Mouse (Mus musculus) heart, embryonic 11.5 days (tissue): ENCODE measurements around the gene Gria2. TPM values are rescaled to one million over a fixed set of nuclear protein-coding genes. Genes with fewer than 3 reads are reported as not detected.

Source experiments
- ATAC-seq: fragments of 200-750 bp; cut with Nextera tagmentation; replicated peaks from 2 replicates; pipeline ENCODE4 v1.8.0; 2017; ENCODE audit warnings: moderate library complexity; ENCODE audit not compliant: insufficient number of reproducible peaks, low FRiP score, low TSS enrichment
- H3K27ac ChIP-seq: fragments of 300-500 bp; sonication (generic); 2 replicates; pipeline ENCODE4 v1.5.1; 2014; ENCODE audit warnings: mild to moderate bottlenecking, low read depth, low read length
- H3K27me3 ChIP-seq: fragments of 300-500 bp; sonication (generic); 2 replicates; pipeline ENCODE4 v1.6.1; 2014; ENCODE audit warnings: mild to moderate bottlenecking, low read length, mixed read lengths; ENCODE audit not compliant: control insufficient read depth, insufficient read depth
- H3K36me3 ChIP-seq: fragments of 300-500 bp; sonication (generic); 2 replicates; pipeline ENCODE4 v1.6.1; 2014; ENCODE audit warnings: mild to moderate bottlenecking, low read length, moderate library complexity, mixed read lengths; ENCODE audit not compliant: control insufficient read depth, insufficient read depth
- H3K4me1 ChIP-seq: fragments of 300-500 bp; sonication (generic); 2 replicates; pipeline ENCODE4 v1.6.1; 2014; ENCODE audit warnings: low read length; ENCODE audit not compliant: control insufficient read depth, insufficient read depth
- H3K4me2 ChIP-seq: fragments of 300-500 bp; sonication (generic); 2 replicates; pipeline ENCODE4 v1.6.1; 2014; ENCODE audit warnings: mild to moderate bottlenecking, moderate library complexity
- H3K4me3 ChIP-seq: fragments of 300-500 bp; sonication (generic); 2 replicates; pipeline ENCODE4 v1.5.1; 2014; ENCODE audit warnings: low read depth, low read length
- H3K9ac ChIP-seq: fragments of 300-500 bp; sonication (generic); 2 replicates; pipeline ENCODE4 v1.6.1; 2014; ENCODE audit warnings: mild to moderate bottlenecking, low read depth, low read length, moderate library complexity
- H3K9me3 ChIP-seq: fragments of 300-500 bp; sonication (generic); replicated peaks from 2 replicates; pipeline ENCODE4 v1.6.1; 2016; ENCODE audit warnings: low read length; ENCODE audit not compliant: control insufficient read depth
- WGBS: fragments of 180-500 bp; shearing (Covaris S2); extraction: QIAGEN DNeasy Blood & Tissue Kit; methylation state at CpG from one replicate; pipeline ENCODE4 v1.1.7; 2014; ENCODE audit not compliant: insufficient replicate concordance; 5-methylcytosine and 5-hydroxymethylcytosine counted together
- polyA plus RNA-seq: library from polyadenylated mRNA; unstranded; fragments of >200 nt; fragmentation: Nextera tagmentation; extraction: Ambion mirVana; gene quantifications from 2 replicates; pipeline ENCODE4 v1.2.1, GENCODE M21; 2014

Gene Gria2
- polyA plus RNA-seq, 1 experiment from 2014 or later, result 1.7 TPM

GRCm38 (mm10) chr3:80769506-80770235 is 33.0 kb downstream of the Gria2 start:
- no peak for ATAC-seq
- 66% methylated on average over 5 of the region's 5 CpGs for WGBS
- no peaks in the 10 kb centered on the region for H3K9me3 ChIP-seq
- H3K27me3 ChIP-seq, result no peaks in the 10 kb centered on the region
- H3K4me3 ChIP-seq, result no peak overlapping the region
- H3K36me3 ChIP-seq, result no peaks in the 10 kb centered on the region
- H3K27ac ChIP-seq, result no peak overlapping the region
- no peak overlapping the region for H3K4me2 ChIP-seq
- no peaks in the 10 kb centered on the region for H3K4me1 ChIP-seq
- no peak overlapping the region for H3K9ac ChIP-seq

- 77% methylated on average over 4 of the region's 4 CpGs for WGBS
- Histone ChIP-seq H3K4me2 (no peak overlapping the region), H3K9ac (no peak overlapping the region), H3K4me3 (no peak overlapping the region), H3K9me3 (no peaks in the 10 kb centered on the region), H3K4me1 (no peaks in the 10 kb centered on the region), H3K27ac (no peak overlapping the region), H3K36me3 (no peaks in the 10 kb centered on the region), H3K27me3 (no peaks in the 10 kb centered on the region)
- ATAC-seq, result no peak
Measured at GRCm38 (mm10) chr3:80758955-80759354, 43.7 kb downstream of the Gria2 start.

- Histone ChIP-seq H3K27ac (no peak overlapping the region), H3K9me3 (no peaks in the 10 kb centered on the region), H3K4me3 (no peak overlapping the region), H3K27me3 (no peaks in the 10 kb centered on the region), H3K9ac (no peak overlapping the region), H3K36me3 (no peaks in the 10 kb centered on the region), H3K4me2 (no peak overlapping the region), H3K4me1 (no peaks in the 10 kb centered on the region)
- no peak for ATAC-seq
- WGBS, result 77% methylated on average over 2 of the region's 2 CpGs
Measured at GRCm38 (mm10) chr3:80758363-80758762, 44.3 kb downstream of the Gria2 start.

GRCm38 (mm10) chr3:80750786-80751185 is 51.8 kb downstream of the Gria2 start:
- Histone ChIP-seq H3K36me3 (no peaks in the 10 kb centered on the region), H3K4me3 (no peak overlapping the region), H3K27me3 (no peaks in the 10 kb centered on the region), H3K4me1 (no peaks in the 10 kb centered on the region), H3K4me2 (no peak overlapping the region), H3K9me3 (no peaks in the 10 kb centered on the region), H3K9ac (no peak overlapping the region), H3K27ac (no peak overlapping the region)
- no peak for ATAC-seq

- Histone ChIP-seq H3K4me3 (no peak overlapping the region), H3K4me2 (no peak overlapping the region), H3K9me3 (no peaks in the 10 kb centered on the region), H3K9ac (no peak overlapping the region), H3K36me3 (no peaks in the 10 kb centered on the region), H3K27me3 (no peaks in the 10 kb centered on the region), H3K27ac (no peak overlapping the region), H3K4me1 (no peaks in the 10 kb centered on the region)
- no peak for ATAC-seq
- WGBS, result 64% methylated on average over 3 of the region's 3 CpGs
Measured at GRCm38 (mm10) chr3:80725205-80725604, 77.4 kb downstream of the Gria2 start.

GRCm38 (mm10) chr3:80713123-80713522 is 89.5 kb downstream of the Gria2 start:
- H3K36me3 ChIP-seq, result no peaks in the 10 kb centered on the region
- no peak overlapping the region for H3K4me2 ChIP-seq
- ATAC-seq, result no peak
- 35% methylated on average over 3 of the region's 3 CpGs for WGBS
- H3K9me3 ChIP-seq, result no peaks in the 10 kb centered on the region
- H3K27ac ChIP-seq, result no peak overlapping the region
- no peaks in the 10 kb centered on the region for H3K4me1 ChIP-seq
- no peaks in the 10 kb centered on the region for H3K27me3 ChIP-seq
- no peak overlapping the region for H3K4me3 ChIP-seq
- H3K9ac ChIP-seq, result no peak overlapping the region

- Histone ChIP-seq H3K4me3 (no peak overlapping the region), H3K27ac (no peak overlapping the region), H3K27me3 (no peaks in the 10 kb centered on the region), H3K36me3 (no peaks in the 10 kb centered on the region), H3K9me3 (no peaks in the 10 kb centered on the region), H3K4me1 (no peaks in the 10 kb centered on the region), H3K9ac (no peak overlapping the region), H3K4me2 (no peak overlapping the region)
- ATAC-seq, result no peak
Measured at GRCm38 (mm10) chr3:80708992-80709391, 93.6 kb downstream of the Gria2 start.

- H3K36me3 ChIP-seq, result no peaks in the 10 kb centered on the region
- H3K4me3 ChIP-seq, result no peak overlapping the region
- no peaks in the 10 kb centered on the region for H3K4me1 ChIP-seq
- H3K9me3 ChIP-seq, result no peaks in the 10 kb centered on the region
- 77% methylated on average over 3 of the region's 3 CpGs for WGBS
- ATAC-seq, result no peak
- H3K27me3 ChIP-seq, result no peaks in the 10 kb centered on the region
- H3K9ac ChIP-seq, result no peak overlapping the region
- no peak overlapping the region for H3K4me2 ChIP-seq
- H3K27ac ChIP-seq, result no peak overlapping the region
Measured at GRCm38 (mm10) chr3:80702173-80702572, 100.5 kb downstream of the Gria2 start.

- no peaks in the 10 kb centered on the region for H3K4me1 ChIP-seq
- no peak overlapping the region for H3K27ac ChIP-seq
- no peak for ATAC-seq
- H3K9me3 ChIP-seq, result no peaks in the 10 kb centered on the region
- H3K27me3 ChIP-seq, result no peaks in the 10 kb centered on the region
- H3K9ac ChIP-seq, result no peak overlapping the region
- H3K36me3 ChIP-seq, result no peaks in the 10 kb centered on the region
- 77% methylated on average over 4 of the region's 4 CpGs for WGBS
- no peak overlapping the region for H3K4me2 ChIP-seq
- H3K4me3 ChIP-seq, result no peak overlapping the region
Measured at GRCm38 (mm10) chr3:80697523-80697922, 105.1 kb downstream of the Gria2 start.
